Mouse (Mus musculus) testis, postnatal 10 days (tissue): ENCODE results near the gene Pla2g12b.

Source experiments
- DNase-seq: peaks from one replicate; pipeline ENCODE4 v3.0.0; 2021; ENCODE audit warnings: low spot score

Pla2g12b gene

GRCm38 (mm10) chr10:59413711-59414110 is 10.3 kb downstream of the Pla2g12b start:
- no peak for DNase-seq

- no peak for DNase-seq
Measured at GRCm38 (mm10) chr10:59416623-59417022, 13.2 kb downstream of the Pla2g12b start.

GRCm38 (mm10) chr10:59419516-59419915 is 16.1 kb downstream of the Pla2g12b start:
- DNase-seq = no peak

GRCm38 (mm10) chr10:59424453-59424852 is 21.0 kb downstream of the Pla2g12b start:
- no peak for DNase-seq

GRCm38 (mm10) chr10:59425369-59425768 is 21.9 kb downstream of the Pla2g12b start:
- no peak for DNase-seq

GRCm38 (mm10) chr10:59426371-59426770 is 22.9 kb downstream of the Pla2g12b start:
- no peak for DNase-seq

GRCm38 (mm10) chr10:59429448-59430135 is 26.1 kb downstream of the Pla2g12b start:
- no peak for DNase-seq

GRCm38 (mm10) chr10:59430701-59431218 is 27.3 kb downstream of the Pla2g12b start:
- DNase-seq = peak; percentile 27

- DNase-seq = peak; percentile 34
Measured at GRCm38 (mm10) chr10:59435746-59436145, 32.3 kb downstream of the Pla2g12b start.

- DNase-seq = peak; percentile 32
Measured at GRCm38 (mm10) chr10:59438651-59439050, 35.2 kb downstream of the Pla2g12b start.

GRCm38 (mm10) chr10:59439508-59439931 is 36.1 kb downstream of the Pla2g12b start:
- DNase-seq = peak; percentile 49

- DNase-seq = peak; percentile 32
Measured at GRCm38 (mm10) chr10:59440177-59440576, 36.7 kb downstream of the Pla2g12b start.

- DNase-seq = no peak
Measured at GRCm38 (mm10) chr10:59441735-59442134, 38.3 kb downstream of the Pla2g12b start, which contains the start of gene Oit3. Oit3 (minus strand) TSS chr10:59441778.

GRCm38 (mm10) chr10:59443212-59443611 is 39.8 kb downstream of the Pla2g12b start:
- peak; percentile 41 for DNase-seq

GRCm38 (mm10) chr10:59444106-59444505 is 40.6 kb downstream of the Pla2g12b start:
- no peak for DNase-seq

GRCm38 (mm10) chr10:59444635-59445034 is 41.2 kb downstream of the Pla2g12b start:
- peak; percentile 44 for DNase-seq

GRCm38 (mm10) chr10:59446911-59447437 is 43.5 kb downstream of the Pla2g12b start:
- peak; percentile 35 for DNase-seq

- no peak for DNase-seq
Measured at GRCm38 (mm10) chr10:59447546-59447945, 44.1 kb downstream of the Pla2g12b start.

GRCm38 (mm10) chr10:59451839-59452238 is 48.4 kb downstream of the Pla2g12b start:
- peak; percentile 48 for DNase-seq

GRCm38 (mm10) chr10:59454631-59455030 is 51.2 kb downstream of the Pla2g12b start:
- no peak for DNase-seq

GRCm38 (mm10) chr10:59459767-59460166 is 56.3 kb downstream of the Pla2g12b start:
- DNase-seq = no peak

GRCm38 (mm10) chr10:59462307-59462706 is 58.8 kb downstream of the Pla2g12b start:
- no peak for DNase-seq

GRCm38 (mm10) chr10:59465546-59465945 is 62.1 kb downstream of the Pla2g12b start:
- DNase-seq = no peak
